Mouse (Mus musculus) E14TG2a.4 (cell line): Measurements from ENCODE around the gene Trmt10c.

Experiments used
- CTCF ChIP-seq: conservative IDR thresholded peaks from 2 replicates; pipeline ENCODE4 v1.5.1; 2014; ENCODE audit warnings: low read length
- NANOG ChIP-seq: IDR thresholded peaks from 2 replicates; pipeline ENCODE4 v1.6.1; 2014; ENCODE audit warnings: borderline replicate concordance, low read length, mixed read lengths
- POU5F1 ChIP-seq: IDR thresholded peaks from 2 replicates; pipeline ENCODE4 v1.6.1; 2014; ENCODE audit warnings: low read length, borderline replicate concordance

- TF ChIP-seq CTCF (no peak), POU5F1 (no peak), NANOG (no peak)
Measured at GRCm38 (mm10) chr16:56055911-56056310, 18.3 kb upstream of the Trmt10c start.
